Mouse (Mus musculus) megakaryocyte, embryonic 14.5 days (primary cell): ENCODE data around the gene Actr2. TPM values are rescaled to one million over a fixed set of nuclear protein-coding genes. Genes with fewer than 3 reads are reported as not detected.
"Not testable (repeated sequence)": the region's sequence is repeated elsewhere in the genome, so short reads cannot be mapped to it uniquely, and the experiment has no call there.

Source experiments
- H3K27me3 ChIP-seq: replicated peaks from 2 replicates; pipeline ENCODE3; 2012; ENCODE audit warnings: inconsistent platforms
- H3K36me3 ChIP-seq: replicated peaks from 2 replicates; pipeline ENCODE3; 2012; ENCODE audit warnings: low read length, inconsistent platforms, mixed read lengths
- H3K4me1 ChIP-seq: 2 replicates; pipeline ENCODE4 v1.6.1; 2012; ENCODE audit warnings: inconsistent platforms
- H3K4me3 ChIP-seq: replicated peaks from 2 replicates; pipeline ENCODE3; 2012; ENCODE audit warnings: moderate library complexity, mild to moderate bottlenecking, inconsistent platforms
- H3K9me3 ChIP-seq: 2 replicates; pipeline ENCODE4 v1.6.1; 2012; ENCODE audit warnings: inconsistent platforms
- FLI1 ChIP-seq: IDR thresholded peaks from 2 replicates; pipeline ENCODE4 v1.6.1; 2012; ENCODE audit warnings: low read length, inconsistent platforms, mixed read lengths
- GATA1 ChIP-seq: IDR thresholded peaks from 3 replicates; pipeline ENCODE4 v1.6.1; 2012; ENCODE audit warnings: mixed read lengths, low read length, inconsistent platforms, borderline replicate concordance
- polyA plus RNA-seq: library from polyadenylated mRNA; stranded (reverse); fragments of >175 nt; gene quantifications from 2 replicates; pipeline ENCODE4 v1.2.3, GENCODE M21; 2012; ENCODE audit warnings: low replicate concordance; ENCODE audit not compliant: insufficient read depth

The Actr2 gene
- polyA plus RNA-seq, 1 experiment: 26.1 TPM

DNA sequence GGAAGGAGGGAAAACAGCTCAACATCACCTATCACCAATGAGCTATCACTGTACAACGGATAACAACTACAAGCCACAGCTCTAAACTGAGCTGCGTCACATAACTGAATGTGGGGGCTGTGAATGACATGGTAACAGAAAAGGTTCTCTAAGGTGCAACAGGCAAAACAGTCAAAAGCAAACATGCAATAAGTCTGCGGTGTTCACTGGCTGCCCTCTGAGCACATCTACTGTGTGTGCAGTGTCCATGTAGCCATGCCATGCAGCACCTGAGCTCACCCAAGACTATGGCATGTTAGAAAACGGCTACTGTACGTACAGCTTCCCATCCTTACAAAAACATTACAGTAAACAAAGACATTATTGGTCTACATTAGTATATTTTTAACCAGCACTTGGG is 39.9 kb downstream of the Actr2 start:
- Histone ChIP-seq H3K36me3 (peaks cover 87% of the 10 kb centered on the region), H3K27me3 (no peaks in the 10 kb centered on the region), H3K4me1 (peaks cover 29% of the 10 kb centered on the region), H3K9me3 (peaks cover 5% of the 10 kb centered on the region), H3K4me3 (no peak overlapping the region)
- TF ChIP-seq GATA1: no peak
- no peak for TF ChIP-seq FLI1

DNA sequence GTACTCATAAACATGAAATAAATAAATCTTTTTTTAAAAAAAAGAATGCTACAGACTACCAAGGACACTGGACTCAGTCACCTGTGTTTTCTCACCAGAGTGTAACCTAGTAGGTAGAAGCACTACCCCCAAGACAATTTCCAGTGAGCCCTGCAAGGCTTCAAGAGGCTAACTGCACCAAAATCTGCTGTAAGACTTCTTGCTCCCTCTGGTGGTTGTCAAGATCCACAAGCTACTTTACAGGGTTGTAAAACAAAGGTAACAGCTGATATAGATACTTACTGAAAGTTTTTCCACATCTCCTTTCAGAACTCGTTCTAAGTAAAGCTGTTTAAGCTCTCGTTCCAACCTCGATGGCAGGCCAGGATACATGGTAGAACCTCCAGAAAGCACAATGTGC is 40.5 kb downstream of the Actr2 start:
- TF ChIP-seq FLI1 (no peak), GATA1 (no peak)
- Histone ChIP-seq H3K36me3 (peaks cover 82% of the 10 kb centered on the region), H3K4me3 (no peak overlapping the region)

DNA sequence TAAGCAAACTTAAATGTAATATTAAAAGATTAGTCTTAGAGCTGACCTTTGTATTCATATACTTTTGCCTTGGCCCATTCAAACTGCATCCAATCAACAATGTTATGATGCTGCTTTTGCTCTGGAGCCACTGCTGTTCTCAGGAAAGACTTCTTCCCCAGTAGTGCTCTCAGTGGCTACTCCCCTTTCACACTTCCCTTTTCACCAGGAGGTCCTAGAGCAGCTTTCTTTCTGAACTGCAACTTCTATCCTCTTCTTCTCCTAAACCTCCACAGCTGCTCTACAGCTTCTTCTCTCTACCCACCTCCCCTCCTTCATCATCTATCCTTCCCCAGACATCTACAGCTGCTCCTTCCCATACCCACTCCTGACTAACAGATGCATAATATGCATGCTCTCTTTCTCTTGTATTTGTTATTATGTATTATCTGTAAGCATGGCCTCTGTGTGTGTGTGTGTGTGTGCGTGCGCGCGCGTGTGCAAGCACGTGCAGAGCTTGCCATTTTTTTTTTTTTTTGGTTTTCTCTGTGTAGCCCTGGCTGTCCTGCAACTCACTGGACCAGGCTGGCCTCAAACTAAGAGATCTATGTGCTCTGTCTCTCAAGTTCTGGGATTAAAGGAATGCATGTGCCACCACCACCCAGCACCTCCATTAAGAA is 44.2 kb downstream of the Actr2 start:
- Histone ChIP-seq H3K27me3 (no peaks in the 10 kb centered on the region), H3K36me3 (peaks cover 82% of the 10 kb centered on the region), H3K4me3 (no peak overlapping the region), H3K9me3 (no peaks in the 10 kb centered on the region), H3K4me1 (peaks cover 43% of the 10 kb centered on the region)
- TF ChIP-seq GATA1: no peak
- no peak for TF ChIP-seq FLI1

More for the DNA sequence above, 40.5 kb downstream of the Actr2 start:
- no peaks in the 10 kb centered on the region for H3K27me3 ChIP-seq
- peaks cover 4% of the 10 kb centered on the region for H3K9me3 ChIP-seq
- H3K4me1 ChIP-seq: peaks cover 29% of the 10 kb centered on the region

DNA sequence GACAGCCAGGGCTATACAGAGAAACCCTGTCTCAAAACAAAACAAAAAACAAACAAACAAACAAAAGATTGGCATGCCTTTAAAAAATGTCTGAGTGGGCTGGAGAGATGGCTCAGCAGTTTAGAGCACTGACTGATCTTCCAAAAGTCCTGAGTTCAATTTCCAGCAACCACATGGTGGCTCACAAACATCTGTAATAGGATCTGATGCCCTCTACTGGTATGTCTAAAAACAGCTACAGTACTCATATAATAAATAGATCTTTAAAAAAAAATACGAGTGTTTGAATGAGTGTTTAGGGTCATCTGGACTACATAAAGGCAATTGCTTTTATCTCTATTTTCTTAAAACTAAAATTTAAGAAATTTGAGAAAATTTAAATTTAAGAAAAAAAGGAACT is 45.2 kb downstream of the Actr2 start:
- H3K36me3 ChIP-seq: peaks cover 78% of the 10 kb centered on the region

DNA sequence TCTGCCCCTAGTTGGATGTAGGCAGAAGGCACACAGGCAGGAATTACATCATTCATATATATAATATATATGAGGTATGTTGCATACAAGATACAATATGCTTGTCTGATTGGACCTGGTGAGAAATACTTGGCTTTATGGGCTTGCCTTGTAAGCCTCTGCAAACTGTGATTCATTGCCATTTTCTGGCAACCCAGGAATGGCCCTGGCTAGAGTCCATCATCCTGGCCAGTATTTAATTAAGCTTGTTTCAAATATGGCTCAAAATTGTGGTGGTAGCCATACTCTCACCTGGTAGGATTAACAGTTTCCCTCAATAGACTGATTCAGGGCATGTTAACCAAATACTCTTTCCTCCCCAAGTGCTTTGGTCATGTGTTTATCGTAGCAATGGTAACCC is 46.6 kb downstream of the Actr2 start:
- H3K36me3 ChIP-seq: peaks cover 71% of the 10 kb centered on the region
- TF ChIP-seq GATA1 (no peak), FLI1 (no peak)
- no peaks in the 10 kb centered on the region for H3K27me3 ChIP-seq
- H3K4me1 ChIP-seq: peaks cover 34% of the 10 kb centered on the region
- H3K9me3 ChIP-seq: no peaks in the 10 kb centered on the region
- no peak overlapping the region for H3K4me3 ChIP-seq

More for the DNA sequence above, 45.2 kb downstream of the Actr2 start:
- no peak for TF ChIP-seq FLI1
- TF ChIP-seq GATA1: no peak
- Histone ChIP-seq H3K9me3 (no peaks in the 10 kb centered on the region), H3K4me1 (peaks cover 38% of the 10 kb centered on the region), H3K4me3 (no peak overlapping the region), H3K27me3 (no peaks in the 10 kb centered on the region)

DNA sequence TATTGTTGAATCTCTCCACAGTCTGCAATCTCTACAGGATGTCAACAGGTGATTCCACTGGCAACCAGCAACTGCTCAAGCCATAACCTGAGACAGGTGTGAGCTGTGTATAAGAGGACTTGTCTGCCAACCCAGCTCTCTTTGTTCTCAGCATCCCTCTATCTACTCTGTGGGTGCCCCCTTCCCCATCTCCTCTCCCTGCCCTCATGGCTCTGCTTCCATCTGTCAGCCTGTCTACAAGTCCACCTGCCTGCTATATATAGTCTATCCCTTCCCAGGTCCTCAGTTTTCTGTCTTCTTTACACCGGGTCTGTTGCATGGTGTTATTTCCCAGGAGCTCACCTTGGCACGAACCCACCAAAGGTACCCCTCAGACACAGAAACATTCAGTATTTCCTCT is 47.8 kb downstream of the Actr2 start:
- TF ChIP-seq GATA1: no peak
- no peak for TF ChIP-seq FLI1
- Histone ChIP-seq H3K36me3 (peaks cover 73% of the 10 kb centered on the region), H3K4me1 (peaks cover 28% of the 10 kb centered on the region), H3K9me3 (no peaks in the 10 kb centered on the region), H3K4me3 (no peak overlapping the region), H3K27me3 (no peaks in the 10 kb centered on the region)

DNA sequence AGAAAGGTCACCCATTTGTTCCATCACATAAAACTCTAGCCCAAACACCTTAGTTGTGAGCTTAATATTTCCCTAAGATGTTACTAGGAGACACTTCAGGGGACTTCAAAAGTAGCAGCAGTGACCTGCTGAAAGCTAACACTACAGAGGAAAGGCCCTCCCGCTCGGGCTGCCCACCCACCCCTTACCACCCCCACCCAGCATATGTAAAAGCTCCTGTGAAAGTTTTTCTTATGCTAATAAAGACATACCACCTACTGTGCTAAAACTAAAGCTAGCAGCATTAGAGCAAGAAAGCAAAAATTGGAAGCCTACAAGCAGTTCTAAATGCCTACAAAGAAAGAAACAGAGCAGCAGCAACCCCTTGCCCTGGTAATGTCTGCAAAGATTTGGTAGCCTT is 48.6 kb downstream of the Actr2 start:
- Histone ChIP-seq H3K4me1 (peaks cover 33% of the 10 kb centered on the region), H3K36me3 (peaks cover 75% of the 10 kb centered on the region)
- H3K27me3 ChIP-seq, H3K4me3 ChIP-seq, H3K9me3 ChIP-seq: not testable (repeated sequence)

DNA sequence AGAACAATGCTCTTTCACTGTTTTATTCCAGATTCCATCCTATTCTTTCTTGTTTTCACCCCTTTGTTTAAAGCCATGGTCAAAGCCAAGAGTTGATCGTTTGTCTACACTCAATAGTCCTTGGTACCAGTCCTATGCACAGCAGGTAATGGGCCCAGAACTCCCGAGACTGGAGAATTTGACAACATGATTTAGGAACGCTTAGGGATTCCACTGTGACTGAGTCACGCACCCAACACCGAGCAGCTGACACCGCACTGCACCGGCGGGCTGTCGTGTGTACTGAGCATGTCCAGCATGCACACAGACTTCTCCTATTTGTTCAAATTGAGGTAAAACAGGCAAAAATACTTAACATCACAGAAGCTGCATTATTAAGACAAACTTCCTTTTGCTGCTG is 49.9 kb downstream of the Actr2 start:
- H3K4me1 ChIP-seq: peaks cover 36% of the 10 kb centered on the region
- not testable (repeated sequence) for H3K27me3 ChIP-seq, H3K4me3 ChIP-seq, H3K9me3 ChIP-seq
- H3K36me3 ChIP-seq: peaks cover 77% of the 10 kb centered on the region

DNA sequence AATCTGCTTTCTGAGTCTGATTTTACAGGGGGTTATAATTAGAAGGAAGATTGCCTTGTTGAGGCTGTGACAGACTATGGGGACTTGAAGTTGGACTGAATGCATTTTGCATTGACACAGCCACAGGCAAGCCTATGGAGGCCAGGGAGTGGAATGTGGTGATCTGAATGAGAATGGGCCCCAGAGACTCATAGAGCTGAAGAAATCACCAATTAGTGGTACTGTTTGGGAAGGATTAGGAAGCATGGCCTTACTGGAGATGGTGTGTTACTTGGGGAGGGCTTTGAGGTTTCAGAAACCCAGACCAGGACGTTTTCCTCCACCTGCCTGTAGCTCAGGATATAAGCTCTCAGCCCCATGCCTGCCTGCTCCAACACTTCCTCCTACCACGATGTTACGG is 53.0 kb downstream of the Actr2 start:
- Histone ChIP-seq H3K4me3 (no peak overlapping the region), H3K36me3 (peaks cover 78% of the 10 kb centered on the region), H3K27me3 (no peaks in the 10 kb centered on the region), H3K4me1 (peaks cover 48% of the 10 kb centered on the region), H3K9me3 (no peaks in the 10 kb centered on the region)
- TF ChIP-seq GATA1: no peak
- TF ChIP-seq FLI1: no peak

DNA sequence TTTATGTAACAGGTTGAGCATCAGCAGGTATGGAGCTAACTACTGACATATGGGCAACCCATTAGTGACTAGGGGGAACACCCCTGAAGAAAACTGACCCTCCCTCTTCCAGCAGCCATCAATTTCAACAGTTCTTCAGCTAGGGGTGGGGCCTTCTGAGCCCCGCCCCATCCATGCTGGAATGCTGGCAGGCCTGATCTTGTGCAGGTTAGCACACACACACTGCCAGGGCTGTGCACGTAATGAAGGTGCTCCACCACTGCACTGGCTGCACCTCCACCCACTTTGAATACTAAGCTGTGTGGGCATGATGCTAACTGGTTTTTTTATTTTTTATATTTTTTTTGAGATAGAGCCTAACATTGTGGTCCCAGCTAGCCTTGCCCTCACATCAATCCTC is 55.3 kb downstream of the Actr2 start:
- Histone ChIP-seq H3K4me1 (peaks cover 70% of the 10 kb centered on the region), H3K9me3 (no peaks in the 10 kb centered on the region), H3K4me3 (no peak overlapping the region), H3K36me3 (peaks cover 74% of the 10 kb centered on the region), H3K27me3 (no peaks in the 10 kb centered on the region)
- TF ChIP-seq FLI1 (no peak), GATA1 (no peak)

DNA sequence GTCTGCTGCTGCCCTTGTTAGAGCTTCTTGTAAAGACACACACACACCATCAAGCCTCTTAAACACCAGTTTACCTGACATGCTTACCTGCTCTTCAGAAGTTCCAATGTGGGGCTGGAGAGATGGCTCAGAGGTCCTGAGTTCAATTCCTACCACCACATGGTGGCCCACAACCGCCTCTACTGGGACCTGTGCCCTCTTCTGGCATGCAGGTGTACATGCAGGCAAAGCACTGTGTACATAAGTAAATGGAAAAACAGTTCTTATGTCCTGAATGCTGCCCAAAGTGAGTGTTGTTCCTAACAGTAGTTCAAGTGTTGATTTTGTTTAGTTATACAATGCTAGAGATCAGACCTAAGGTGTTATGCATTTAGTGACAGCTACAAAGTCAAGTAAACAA is 56.5 kb downstream of the Actr2 start:
- Histone ChIP-seq H3K9me3 (no peaks in the 10 kb centered on the region), H3K27me3 (no peaks in the 10 kb centered on the region), H3K4me3 (no peak overlapping the region), H3K4me1 (peaks cover 81% of the 10 kb centered on the region), H3K36me3 (peaks cover 78% of the 10 kb centered on the region)
- TF ChIP-seq GATA1: no peak
- TF ChIP-seq FLI1: no peak
